Mouse (Mus musculus): ENCODE results near the gene Pot1b. TPM values are rescaled to one million over a fixed set of nuclear protein-coding genes. Genes with fewer than 3 reads are reported as not detected.

The Pot1b gene
- polyA plus RNA-seq (2012; ENCODE audit: low replicate concordance): 0.38 and 1.3 TPM in 2 replicates

GRCm38 (mm10) chr17:55711984-55712811, at the start of gene Pot1b:
Pot1b (minus strand) TSS chr17:55712628.

GRCm38 (mm10) chr17:55749786-55750185, 37.4 kb upstream of the Pot1b start, which contains the start of gene Adgre4:
Adgre4 (plus strand) TSS chr17:55749984.

GRCm38 (mm10) chr17:55625092-55625491, 87.3 kb downstream of the Pot1b start, which contains the start of gene Vmn2r118:
Vmn2r118 (minus strand) TSS chr17:55625192.

Other genes with a start within 250 kb of the Pot1b start
- gene Vmn2r118, start 87.4 kb downstream of the Pot1b start, polyA plus RNA-seq (2012; ENCODE audit: low replicate concordance): not detected in 2 replicates
- gene Adgre4, start 37.4 kb upstream of the Pot1b start, polyA plus RNA-seq (2012; ENCODE audit: low replicate concordance): 0.25 and 0.88 TPM in 2 replicates
- gene Zfp119a, start 166.3 kb upstream of the Pot1b start, polyA plus RNA-seq (2012; ENCODE audit: low replicate concordance): 0.08 and 0.11 TPM in 2 replicates
- gene Zfp959, start 179.5 kb upstream of the Pot1b start, polyA plus RNA-seq (2012; ENCODE audit: low replicate concordance): 1.2 TPM in 1 of 2 replicates, not detected in the other
- gene Zfp119b, start 236.9 kb upstream of the Pot1b start, polyA plus RNA-seq (2012; ENCODE audit: low replicate concordance): 0.09 TPM in 1 of 2 replicates, not detected in the other
- gene Ebi3, start 240.0 kb upstream of the Pot1b start, polyA plus RNA-seq (2012; ENCODE audit: low replicate concordance): 14.7 and 15.6 TPM in 2 replicates
- gene Yju2, start 246.5 kb upstream of the Pot1b start, polyA plus RNA-seq (2012; ENCODE audit: low replicate concordance): 15.2 and 32.7 TPM in 2 replicates

Data from leukemia stem cell, adult 10-12 weeks (primary cell).